Mouse (Mus musculus) hindbrain, embryonic 16.5 days (tissue): ENCODE data around the gene Ndufaf3. TPM values are rescaled to one million over a fixed set of nuclear protein-coding genes. Genes with fewer than 3 reads are reported as not detected.
"Not testable (repeated sequence)": the region's sequence is repeated elsewhere in the genome, so short reads cannot be mapped to it uniquely, and the experiment has no call there.

Experiments used
- ATAC-seq: fragments of 200-750 bp; cut with Nextera tagmentation; 2 replicates; pipeline ENCODE4 v1.8.0; 2017; ENCODE audit warnings: moderate TSS enrichment, moderate library complexity
- H3K27ac ChIP-seq: fragments of 300-500 bp; sonication (generic); 2 replicates; pipeline ENCODE4 v1.5.1; 2014; ENCODE audit warnings: low read depth, mild to moderate bottlenecking, control low read depth, low read length, moderate library complexity
- H3K27me3 ChIP-seq: fragments of 300-500 bp; sonication (generic); replicated peaks from 2 replicates; pipeline ENCODE4 v1.6.1; 2014; ENCODE audit warnings: low read length; ENCODE audit not compliant: control insufficient read depth, insufficient read depth
- H3K36me3 ChIP-seq: fragments of 300-500 bp; sonication (generic); 2 replicates; pipeline ENCODE4 v1.6.1; 2014; ENCODE audit warnings: mild to moderate bottlenecking, low read length, moderate library complexity, mixed read lengths; ENCODE audit not compliant: control insufficient read depth, insufficient read depth
- H3K4me1 ChIP-seq: fragments of 300-500 bp; sonication (generic); 2 replicates; pipeline ENCODE4 v1.6.1; 2014; ENCODE audit warnings: low read depth, low read length; ENCODE audit not compliant: control insufficient read depth, insufficient read depth
- H3K4me2 ChIP-seq: fragments of 300-500 bp; sonication (generic); 2 replicates; pipeline ENCODE4 v1.6.1; 2014; ENCODE audit warnings: mild to moderate bottlenecking, low read length, control low read depth, moderate library complexity
- H3K4me3 ChIP-seq: fragments of 300-500 bp; sonication (generic); 2 replicates; pipeline ENCODE4 v1.5.1; 2014; ENCODE audit warnings: mild to moderate bottlenecking, low read length, control low read depth, moderate library complexity
- H3K9ac ChIP-seq: fragments of 300-500 bp; sonication (generic); 2 replicates; pipeline ENCODE4 v1.6.1; 2014; ENCODE audit warnings: low read depth, mild to moderate bottlenecking, control low read depth, low read length, moderate library complexity
- H3K9me3 ChIP-seq: fragments of 300-500 bp; sonication (generic); 2 replicates; pipeline ENCODE4 v1.6.1; 2014; ENCODE audit warnings: mild to moderate bottlenecking, low read length, moderate library complexity; ENCODE audit not compliant: control insufficient read depth
- WGBS: fragments of 180-500 bp; shearing (Covaris S2); extraction: QIAGEN DNeasy Blood & Tissue Kit; methylation state at CpG from one replicate; pipeline ENCODE4 v1.1.7; 2014; 5-methylcytosine and 5-hydroxymethylcytosine counted together
- polyA plus RNA-seq: library from polyadenylated mRNA; unstranded; fragments of >200 nt; fragmentation: Nextera tagmentation; extraction: Ambion mirVana; gene quantifications from 2 replicates; pipeline ENCODE4 v1.2.1, GENCODE M21; 2015

Gene Ndufaf3
- 71.8 and 78.2 TPM in 2 replicates for polyA plus RNA-seq

- Histone ChIP-seq H3K9ac (peak within 1 kb of the TSS; percentile 95), H3K27ac (peak within 1 kb of the TSS; percentile 98), H3K4me3 (peak within 1 kb of the TSS; percentile 86), H3K36me3 (peaks cover 32% of the 10 kb centered on the region), H3K4me1 (peaks cover 35% of the 10 kb centered on the region), H3K4me2 (peak within 1 kb of the TSS; percentile 99), H3K9me3 (no peaks in the 10 kb centered on the region), H3K27me3 (no peaks in the 10 kb centered on the region)
- under 1% methylated on average over 62 of the region's 73 CpGs for WGBS
- peak; percentile 88 for ATAC-seq
Observed at GRCm38 (mm10) chr9:108566815-108567776, at the start of gene Ndufaf3. Gene Ndufaf3, minus strand, starts transcription at chr9:108567434.

DNA sequence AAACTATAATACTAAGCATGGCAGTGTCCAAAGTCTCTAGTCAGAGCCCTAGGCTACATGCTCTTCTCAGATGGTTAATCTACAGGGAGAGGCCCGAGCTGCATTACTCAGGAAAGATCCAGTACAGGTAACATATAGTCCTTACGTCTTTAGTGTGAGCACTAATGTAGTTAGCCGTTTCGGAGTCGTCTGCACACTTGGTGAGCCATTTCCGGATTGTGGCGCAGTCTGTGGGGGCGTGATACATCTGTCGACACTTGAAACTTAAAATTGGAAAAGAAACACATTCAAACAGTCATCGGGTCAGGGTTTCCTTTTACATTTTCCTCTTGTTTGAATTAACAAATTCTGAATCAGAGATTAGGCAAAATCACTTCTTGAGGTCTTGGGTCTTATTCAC, 44.3 kb upstream of the Ndufaf3 start:
- no peaks in the 10 kb centered on the region for H3K27me3 ChIP-seq
- 97% methylated on average over 10 of the region's 10 CpGs for WGBS
- H3K4me2 ChIP-seq, result no peak overlapping the region

GRCm38 (mm10) chr9:108608889-108609288, 41.7 kb upstream of the Ndufaf3 start:
- H3K9me3 ChIP-seq, result no peaks in the 10 kb centered on the region
- H3K4me1 ChIP-seq, result no peaks in the 10 kb centered on the region
- peaks cover 70% of the 10 kb centered on the region for H3K36me3 ChIP-seq
- H3K27ac ChIP-seq, result no peak overlapping the region
- no peaks in the 10 kb centered on the region for H3K27me3 ChIP-seq
- WGBS, result 99% methylated on average over 4 of the region's 4 CpGs
- H3K4me3 ChIP-seq, result no peak overlapping the region
- ATAC-seq, result no peak
- H3K9ac ChIP-seq, result no peak overlapping the region
- H3K4me2 ChIP-seq, result no peak overlapping the region

More for the DNA sequence above, 44.3 kb upstream of the Ndufaf3 start:
- Histone ChIP-seq H3K36me3 (peaks cover 52% of the 10 kb centered on the region), H3K27ac (no peak overlapping the region), H3K9me3 (no peaks in the 10 kb centered on the region), H3K4me3 (no peak overlapping the region), H3K4me1 (no peaks in the 10 kb centered on the region), H3K9ac (no peak overlapping the region)
- ATAC-seq, result no peak

- H3K4me3 ChIP-seq, H3K4me1 ChIP-seq, ATAC-seq, H3K27ac ChIP-seq, H3K9me3 ChIP-seq, H3K9ac ChIP-seq, H3K27me3 ChIP-seq, H3K4me2 ChIP-seq: not testable (repeated sequence)
- peaks cover 66% of the 10 kb centered on the region for H3K36me3 ChIP-seq
- 90% methylated on average over 5 of the region's 5 CpGs for WGBS
Observed at GRCm38 (mm10) chr9:108607929-108608328, 40.7 kb upstream of the Ndufaf3 start.

- H3K9me3 ChIP-seq, result no peaks in the 10 kb centered on the region
- ATAC-seq, result no peak
- peaks cover 26% of the 10 kb centered on the region for H3K36me3 ChIP-seq
- H3K4me3 ChIP-seq, result no peak overlapping the region
- no peaks in the 10 kb centered on the region for H3K27me3 ChIP-seq
- 92% methylated on average over 4 of the region's 4 CpGs for WGBS
- no peak overlapping the region for H3K27ac ChIP-seq
- H3K4me1 ChIP-seq, result peaks cover 3% of the 10 kb centered on the region; the same call in 1 of the 2 replicates
- no peak overlapping the region for H3K4me2 ChIP-seq
- H3K9ac ChIP-seq, result no peak overlapping the region
Observed at GRCm38 (mm10) chr9:108601986-108602385, 34.8 kb upstream of the Ndufaf3 start.

DNA sequence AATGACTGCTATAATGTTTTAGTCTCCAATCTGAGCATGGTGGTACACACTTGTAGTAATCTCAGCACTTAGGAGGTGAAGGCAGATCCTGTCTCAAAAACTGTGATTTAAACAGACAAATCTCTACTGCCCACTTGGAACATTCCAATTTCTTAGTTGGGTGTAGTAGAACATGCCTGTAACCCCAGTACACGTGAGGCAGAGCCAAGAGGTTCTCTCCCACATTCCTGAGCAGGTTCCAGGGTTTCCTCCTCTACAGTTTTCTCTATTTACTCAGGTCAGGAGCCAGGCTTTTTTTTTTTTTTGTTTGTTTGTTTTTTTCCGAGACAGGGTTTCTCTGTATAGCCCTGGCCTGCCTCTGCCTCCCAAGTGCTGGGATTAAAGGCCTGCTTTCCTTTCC, 32.8 kb upstream of the Ndufaf3 start:
- no peak overlapping the region for H3K4me3 ChIP-seq
- peaks cover 8% of the 10 kb centered on the region for H3K4me1 ChIP-seq
- no peak overlapping the region for H3K9ac ChIP-seq
- 63% methylated on average over 2 of the region's 2 CpGs for WGBS
- peaks cover 12% of the 10 kb centered on the region for H3K36me3 ChIP-seq
- no peak overlapping the region for H3K4me2 ChIP-seq
- no peak overlapping the region for H3K27ac ChIP-seq
- H3K9me3 ChIP-seq, result no peaks in the 10 kb centered on the region
- ATAC-seq, result no peak
- H3K27me3 ChIP-seq, result no peaks in the 10 kb centered on the region

GRCm38 (mm10) chr9:108599021-108599566, 31.9 kb upstream of the Ndufaf3 start:
- Histone ChIP-seq H3K27me3 (no peaks in the 10 kb centered on the region), H3K4me1 (peaks cover 8% of the 10 kb centered on the region), H3K27ac (no peak overlapping the region), H3K4me3 (no peak overlapping the region), H3K4me2 (no peak overlapping the region), H3K36me3 (peaks cover 6% of the 10 kb centered on the region), H3K9ac (no peak overlapping the region), H3K9me3 (no peaks in the 10 kb centered on the region)
- ATAC-seq, result no peak
- WGBS, result 78% methylated on average over 4 of the region's 4 CpGs

- Histone ChIP-seq H3K36me3 (no peaks in the 10 kb centered on the region), H3K4me3 (peak within 1 kb of the TSS; percentile 68), H3K4me1 (peaks cover 8% of the 10 kb centered on the region), H3K9ac (peak within 1 kb of the TSS; percentile 82), H3K27ac (peak within 1 kb of the TSS; percentile 85), H3K9me3 (no peaks in the 10 kb centered on the region), H3K4me2 (peak within 1 kb of the TSS; percentile 84), H3K27me3 (no peaks in the 10 kb centered on the region)
- peak; percentile 86 for ATAC-seq
- WGBS, result 1% methylated on average over 44 of the region's 69 CpGs
Observed at GRCm38 (mm10) chr9:108596998-108597764, 29.9 kb upstream of the Ndufaf3 start, which contains the start of gene P4htm. Gene P4htm, minus strand, starts transcription at chr9:108597667.
